In genomic region chr5:140931523-140932229, GRCm38 (mm10) we compare ENCODE assay signal across 19 mouse cellular contexts.
A peak's percentile ranks its signal among the peaks of the same experiment; 100 is the strongest.
DNase-seq lines count a peak whose midpoint lies in the region; ATAC-seq lines count a peak whose summit lies in the region.
"Had no signal": no experiment of that assay in that cellular context is flagged by ENCODE, and none has a peak within 500 bp of the region (broad histone marks: within the 10 kb centered on the region; RNA-seq: fewer than 3 reads in every experiment).

No protein-coding gene starts in this region.

- no peak overlapping the region for H3K4me3 ChIP-seq in forebrain, embryonic 15.5 days
- no peak overlapping the region for H3K4me3 ChIP-seq in forebrain, embryonic 11.5 days (ENCODE audit: low read depth, low read length)
- H3K4me3 ChIP-seq in limb, embryonic 13.5 days: no peak overlapping the region
- H3K4me3 ChIP-seq in limb, embryonic 10.5 days: no peak overlapping the region
- H3K4me3 ChIP-seq in embryonic facial prominence, embryonic 14.5 days (ENCODE audit: low read depth, low read length): no peak overlapping the region
- no peak overlapping the region for H3K4me3 ChIP-seq in limb, embryonic 15.5 days
- H3K4me3 ChIP-seq: hindbrain, embryonic 13.5 days; liver, embryonic 15.5 days had no signal

- no peak for DNase-seq in forebrain, embryonic 11.5 days (ENCODE audit: low spot score)
- no peak for DNase-seq in limb, embryonic 10.5 days (ENCODE audit: low spot score)
- DNase-seq in embryonic facial prominence, embryonic 14.5 days (ENCODE audit: low spot score): peak; percentile 35
- no peak for DNase-seq in embryo, embryonic 9.5 days (ENCODE audit: extremely low spot score)
- DNase-seq: adrenal gland, postnatal 36 days; cerebellum, adult 8-10 months; gastrocnemius, postnatal 25 days; heart, postnatal 10 days; kidney, adult 18-20 months; kidney, postnatal 4 days; midbrain, embryonic 14.5 days; retina, postnatal 1 day; right cerebral cortex, postnatal 4 days; thymus, adult 2 months had no signal

- H3K27ac ChIP-seq in forebrain, embryonic 15.5 days (replicated peaks): peak overlapping the region; percentile 62
- H3K27ac ChIP-seq in forebrain, embryonic 11.5 days (ENCODE audit: low read depth, low read length): no peak overlapping the region
- H3K27ac ChIP-seq in limb, embryonic 13.5 days: 0 out of 2 replicates have a peak overlapping the region, but pooled peaks have one; percentile 22
- no peak overlapping the region for H3K27ac ChIP-seq in limb, embryonic 10.5 days
- H3K27ac ChIP-seq in embryonic facial prominence, embryonic 14.5 days (replicated peaks; ENCODE audit: low read depth, low read length): peak overlapping the region; percentile 56
- H3K27ac ChIP-seq in limb, embryonic 15.5 days: peak overlapping the region; percentile 75
- H3K27ac ChIP-seq: hindbrain, embryonic 13.5 days; liver, embryonic 15.5 days had no signal

- H3K9me3 ChIP-seq in forebrain, embryonic 15.5 days: no peaks in the 10 kb centered on the region
- H3K9me3 ChIP-seq in forebrain, embryonic 11.5 days (ENCODE audit: control insufficient read depth, low read length): no peaks in the 10 kb centered on the region
- H3K9me3 ChIP-seq in limb, embryonic 13.5 days: no peaks in the 10 kb centered on the region
- no peaks in the 10 kb centered on the region for H3K9me3 ChIP-seq in limb, embryonic 10.5 days (replicated peaks)
- H3K9me3 ChIP-seq in embryonic facial prominence, embryonic 14.5 days (ENCODE audit: control insufficient read depth, low read length): no peaks in the 10 kb centered on the region
- H3K9me3 ChIP-seq in limb, embryonic 15.5 days: no peaks in the 10 kb centered on the region
- H3K9me3 ChIP-seq: hindbrain, embryonic 13.5 days; liver, embryonic 15.5 days had no signal

- 34% methylated on average over 5 of the region's 5 CpGs for WGBS in forebrain, embryonic 15.5 days
- WGBS in forebrain, embryonic 11.5 days: 75% methylated on average over 5 of the region's 5 CpGs
- 62% methylated on average over 5 of the region's 5 CpGs for WGBS in limb, embryonic 13.5 days
- 86% methylated on average over 5 of the region's 5 CpGs for WGBS in limb, embryonic 10.5 days
- 28% methylated on average over 5 of the region's 5 CpGs for WGBS in embryonic facial prominence, embryonic 14.5 days
- 31% methylated on average over 5 of the region's 5 CpGs for WGBS in limb, embryonic 15.5 days

- no peak; the same call in 1 of the 2 replicates for ATAC-seq in forebrain, embryonic 15.5 days (replicated peaks)
- ATAC-seq in forebrain, embryonic 11.5 days (replicated peaks; ENCODE audit: low FRiP score): no peak
- ATAC-seq in limb, embryonic 13.5 days (ENCODE audit: low FRiP score, low read depth): peak; percentile 36; the same call in 1 of the 2 replicates
- peak; percentile 70; the same call in 1 of the 2 replicates for ATAC-seq in embryonic facial prominence, embryonic 14.5 days (ENCODE audit: low read depth)
- ATAC-seq in limb, embryonic 15.5 days (ENCODE audit: insufficient number of reproducible peaks, low FRiP score, low TSS enrichment, low read depth): no peak

- H3K36me3 ChIP-seq in forebrain, embryonic 15.5 days: no peaks in the 10 kb centered on the region
- no peaks in the 10 kb centered on the region for H3K36me3 ChIP-seq in forebrain, embryonic 11.5 days (ENCODE audit: control insufficient read depth, insufficient read depth, low read length)
- no peaks in the 10 kb centered on the region for H3K36me3 ChIP-seq in limb, embryonic 13.5 days
- H3K36me3 ChIP-seq in limb, embryonic 10.5 days: no peaks in the 10 kb centered on the region
- H3K36me3 ChIP-seq in embryonic facial prominence, embryonic 14.5 days (ENCODE audit: control insufficient read depth, insufficient read depth, low read length): no peaks in the 10 kb centered on the region
- H3K36me3 ChIP-seq in limb, embryonic 15.5 days: no peaks in the 10 kb centered on the region
- H3K36me3 ChIP-seq: hindbrain, embryonic 13.5 days; liver, embryonic 15.5 days had no signal

- H3K9ac ChIP-seq in forebrain, embryonic 15.5 days (replicated peaks): no peak overlapping the region
- H3K9ac ChIP-seq in forebrain, embryonic 11.5 days (ENCODE audit: low read length): no peak overlapping the region
- H3K9ac ChIP-seq in limb, embryonic 13.5 days: no peak overlapping the region
- H3K9ac ChIP-seq in embryonic facial prominence, embryonic 14.5 days (ENCODE audit: low read depth, low read length): no peak overlapping the region
- H3K9ac ChIP-seq in limb, embryonic 15.5 days: no peak overlapping the region
- H3K9ac ChIP-seq: hindbrain, embryonic 13.5 days; liver, embryonic 15.5 days had no signal

- peaks cover under 1% of the 10 kb centered on the region; the same call in 1 of the 2 replicates for H3K27me3 ChIP-seq in forebrain, embryonic 15.5 days
- no peaks in the 10 kb centered on the region for H3K27me3 ChIP-seq in forebrain, embryonic 11.5 days (ENCODE audit: control insufficient read depth, insufficient read depth, low read length)
- H3K27me3 ChIP-seq in limb, embryonic 13.5 days: no peaks in the 10 kb centered on the region
- H3K27me3 ChIP-seq in limb, embryonic 10.5 days (ENCODE audit: low read depth, poor library complexity, severe bottlenecking): no peaks in the 10 kb centered on the region
- H3K27me3 ChIP-seq in embryonic facial prominence, embryonic 14.5 days (replicated peaks; ENCODE audit: control insufficient read depth, insufficient read depth, low read length): no peaks in the 10 kb centered on the region
- H3K27me3 ChIP-seq in limb, embryonic 15.5 days: no peaks in the 10 kb centered on the region
- H3K27me3 ChIP-seq: hindbrain, embryonic 13.5 days; liver, embryonic 15.5 days had no signal

- H3K4me1 ChIP-seq in forebrain, embryonic 15.5 days: peaks cover 9% of the 10 kb centered on the region
- no peaks in the 10 kb centered on the region for H3K4me1 ChIP-seq in forebrain, embryonic 11.5 days (replicated peaks; ENCODE audit: control insufficient read depth, insufficient read depth, low read length)
- H3K4me1 ChIP-seq in limb, embryonic 13.5 days: peaks cover 3% of the 10 kb centered on the region; the same call in 1 of the 2 replicates
- H3K4me1 ChIP-seq in limb, embryonic 10.5 days: no peaks in the 10 kb centered on the region
- 0 out of 2 replicates have a peak, but pooled peaks cover 7% of the 10 kb centered on the region for H3K4me1 ChIP-seq in embryonic facial prominence, embryonic 14.5 days (ENCODE audit: control insufficient read depth, insufficient read depth, low read length)
- H3K4me1 ChIP-seq in limb, embryonic 15.5 days: no peaks in the 10 kb centered on the region
- H3K4me1 ChIP-seq: hindbrain, embryonic 13.5 days; liver, embryonic 15.5 days had no signal

- no peak overlapping the region for H3K4me2 ChIP-seq in forebrain, embryonic 15.5 days (replicated peaks)
- H3K4me2 ChIP-seq in forebrain, embryonic 11.5 days (ENCODE audit: low read depth, low read length, severe bottlenecking): no peak overlapping the region
- no peak overlapping the region for H3K4me2 ChIP-seq in limb, embryonic 13.5 days (replicated peaks)
- H3K4me2 ChIP-seq in embryonic facial prominence, embryonic 14.5 days (ENCODE audit: low read depth, low read length): no peak overlapping the region
- no peak overlapping the region for H3K4me2 ChIP-seq in limb, embryonic 15.5 days
- H3K4me2 ChIP-seq: hindbrain, embryonic 13.5 days; liver, embryonic 15.5 days had no signal

Comparison
In these comparisons a context has a peak if more than half of its experiments do, and no peak if none do; other contexts are left out.
1. ATAC-seq: peak in limb, embryonic 13.5 days (single experiment) and embryonic facial prominence, embryonic 14.5 days (single experiment); none in forebrain, embryonic 15.5 days (single experiment), forebrain, embryonic 11.5 days (single experiment) and limb, embryonic 15.5 days (single experiment).
2. H3K27ac ChIP-seq: peak in forebrain, embryonic 15.5 days (single experiment), limb, embryonic 13.5 days (single experiment), embryonic facial prominence, embryonic 14.5 days (single experiment) and limb, embryonic 15.5 days (single experiment); none in forebrain, embryonic 11.5 days (single experiment) and limb, embryonic 10.5 days (single experiment).